Mouse (Mus musculus): ENCODE results near the gene Zbtb39.

- TF ChIP-seq POLR2A (IDR thresholded peaks at IDR 0.05; ENCODE audit: control insufficient read depth, extremely low read depth, insufficient read depth, low read length, poor library complexity) (no peak), CTCF (IDR thresholded peaks at IDR 0.05; ENCODE audit: borderline replicate concordance, control insufficient read depth, extremely low read depth, insufficient read depth, low read length, poor library complexity) (no peak)
Observed at GRCm38 (mm10) chr10:127695775-127696174, 43.6 kb upstream of the Zbtb39 start.

Data from thymus, adult 2 months (tissue).